Mouse (Mus musculus): Measurements from ENCODE around the gene Myh4.

Myh4 gene

GRCm38 (mm10) chr11:67237481-67238079 is at the start of gene Myh4:
Myh4 (plus strand) TSS chr11:67238029.
- DNase-seq, result no peak

- no peak for DNase-seq
Observed at GRCm38 (mm10) chr11:67190316-67190715, 47.5 kb upstream of the Myh4 start.

DNA sequence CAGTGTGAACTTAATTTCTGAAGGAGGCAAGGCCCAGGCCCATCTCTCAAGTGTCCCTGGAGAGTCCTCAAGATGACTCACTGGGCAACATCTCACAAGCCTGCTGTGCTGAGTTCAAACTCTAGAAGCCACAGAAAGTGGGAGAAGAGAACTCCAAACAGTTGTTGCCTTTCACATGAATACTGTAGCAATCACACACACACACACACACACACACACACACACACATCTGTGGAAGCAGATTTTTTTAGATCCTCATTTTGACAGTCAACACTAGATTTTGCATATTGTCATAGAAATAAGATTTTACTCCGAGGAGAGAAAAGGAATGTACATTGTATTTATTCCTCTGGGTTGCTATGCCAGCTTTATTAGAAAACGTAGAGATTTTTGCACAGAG is 47.0 kb upstream of the Myh4 start:
- DNase-seq, result no peak

DNA sequence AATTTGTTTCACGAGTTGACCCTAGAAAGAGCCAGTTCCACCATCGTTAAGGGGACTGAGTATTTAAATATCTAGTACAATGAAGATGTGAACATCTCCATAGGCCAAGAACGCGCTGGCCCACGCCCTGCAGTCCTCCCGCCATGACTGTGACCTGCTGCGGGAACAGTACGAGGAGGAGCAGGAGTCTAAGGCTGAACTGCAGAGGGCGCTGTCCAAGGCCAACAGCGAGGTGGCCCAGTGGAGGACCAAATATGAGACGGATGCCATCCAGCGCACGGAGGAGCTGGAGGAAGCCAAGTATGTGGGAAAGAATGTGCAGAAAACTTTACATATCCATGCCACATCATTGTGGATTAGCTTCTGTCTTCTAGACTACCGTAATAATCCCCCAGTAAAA is 46.3 kb upstream of the Myh4 start:
- no peak for DNase-seq

- DNase-seq, result no peak
Observed at GRCm38 (mm10) chr11:67199321-67199720, 38.5 kb upstream of the Myh4 start.

DNA sequence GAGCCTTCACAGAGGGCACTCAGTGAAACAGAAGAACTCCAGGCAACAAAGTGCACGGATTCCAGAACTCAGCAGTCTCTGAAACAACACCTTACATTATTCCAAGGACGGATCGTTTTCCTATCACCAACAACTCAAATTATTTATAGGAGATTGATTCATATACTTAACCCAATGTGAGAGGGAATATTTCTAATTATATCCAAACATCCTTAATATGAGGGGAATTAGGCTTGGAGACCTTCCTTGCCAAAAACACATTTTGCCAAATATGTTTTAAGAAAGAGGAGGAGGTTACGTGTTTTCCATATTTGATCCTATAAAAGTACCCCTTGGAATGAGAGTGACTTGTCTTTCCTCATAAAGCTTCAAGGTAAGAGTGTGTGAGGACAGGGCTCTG is 38.1 kb upstream of the Myh4 start, which contains the start of gene Myh1:
Myh1 (plus strand) TSS at position 301 of the 400 bp plus-strand sequence.
- no peak for DNase-seq

GRCm38 (mm10) chr11:67204766-67205165 is 33.1 kb upstream of the Myh4 start:
- no peak for DNase-seq

DNA sequence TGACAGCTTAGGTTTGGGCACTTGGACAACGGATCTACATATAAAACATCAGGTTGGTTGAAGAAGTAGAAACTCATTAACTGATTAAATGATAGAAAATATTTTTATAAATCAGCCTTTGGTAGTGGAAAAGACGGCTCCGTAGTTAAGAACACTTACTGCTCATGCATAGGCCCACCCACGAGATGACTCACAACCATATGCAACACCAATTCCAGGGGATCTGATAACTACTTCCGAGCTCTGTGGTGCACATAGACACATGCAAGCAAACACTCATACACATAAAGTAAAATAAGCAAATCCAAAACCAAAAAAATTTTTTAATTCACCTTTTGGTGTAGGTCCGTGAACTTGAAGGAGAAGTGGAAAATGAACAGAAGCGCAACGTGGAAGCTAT is 16.0 kb upstream of the Myh4 start:
- DNase-seq, result no peak

GRCm38 (mm10) chr11:67224466-67224865 is 13.4 kb upstream of the Myh4 start:
- DNase-seq, result no peak

- no peak for DNase-seq
Observed at GRCm38 (mm10) chr11:67228731-67229130, 9.1 kb upstream of the Myh4 start.

- no peak for DNase-seq
Observed at GRCm38 (mm10) chr11:67229166-67229565, 8.7 kb upstream of the Myh4 start.

DNA sequence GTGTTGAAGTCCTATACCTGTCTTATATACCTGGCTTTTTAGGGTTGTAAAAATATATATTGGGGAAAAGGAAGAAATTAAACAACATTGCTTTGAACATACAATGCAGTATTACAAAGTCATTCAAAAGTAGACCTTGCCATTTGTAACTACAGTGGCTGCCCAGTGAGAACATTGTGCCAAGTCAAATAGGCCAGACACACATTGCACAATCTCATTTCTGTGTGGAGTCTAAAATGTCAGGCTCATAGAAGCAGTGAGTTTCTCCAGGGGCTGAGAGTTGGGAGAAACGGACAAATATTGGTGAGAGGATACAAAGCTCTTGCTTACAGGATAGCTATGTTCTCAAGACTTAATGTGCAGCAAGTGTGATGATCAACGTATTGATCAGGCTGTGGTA is 7.9 kb upstream of the Myh4 start:
- no peak for DNase-seq

GRCm38 (mm10) chr11:67235639-67236358 is 2.0 kb upstream of the Myh4 start:
- DNase-seq, result no peak

DNA sequence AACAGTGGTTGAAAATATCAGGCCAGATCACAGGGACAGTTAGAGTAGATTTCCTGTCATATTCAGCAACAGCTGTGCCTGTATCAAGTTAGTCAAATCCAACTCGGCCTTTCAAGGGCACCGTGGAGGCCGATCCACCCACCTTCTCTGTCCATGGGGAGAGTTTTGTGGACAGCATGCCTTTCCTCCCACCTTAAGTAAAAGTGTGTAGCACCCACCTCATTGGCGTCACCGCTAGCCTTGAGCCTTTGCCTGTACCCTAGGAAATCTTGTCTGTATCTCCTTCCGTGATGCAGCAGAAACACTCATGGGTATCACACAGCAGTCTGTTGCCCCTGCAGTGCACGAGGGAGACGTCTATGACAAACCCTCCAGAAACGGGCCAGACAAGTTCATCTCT is 1.0 kb upstream of the Myh4 start:
- no peak for DNase-seq

DNA sequence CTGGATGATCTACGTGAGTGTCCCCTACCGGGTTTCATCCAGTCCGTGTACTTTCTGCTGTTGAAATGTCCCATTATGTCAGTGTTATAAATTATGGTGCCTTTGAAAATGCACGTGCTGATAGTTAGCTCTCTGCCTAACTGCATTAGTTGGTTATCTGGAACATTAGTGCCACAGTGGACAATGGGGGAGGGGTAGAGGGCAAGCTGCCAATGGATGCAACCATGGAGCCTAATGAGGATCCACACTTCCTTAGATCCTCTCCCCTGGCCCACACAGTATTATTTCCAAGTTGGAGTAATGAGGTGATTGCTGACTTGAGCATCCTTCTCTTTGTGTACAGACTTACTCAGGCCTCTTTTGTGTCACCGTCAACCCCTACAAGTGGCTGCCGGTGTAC is 3.2 kb downstream of the Myh4 start:
- DNase-seq, result no peak

- no peak for DNase-seq
Observed at GRCm38 (mm10) chr11:67253691-67254090, 15.9 kb downstream of the Myh4 start.

DNA sequence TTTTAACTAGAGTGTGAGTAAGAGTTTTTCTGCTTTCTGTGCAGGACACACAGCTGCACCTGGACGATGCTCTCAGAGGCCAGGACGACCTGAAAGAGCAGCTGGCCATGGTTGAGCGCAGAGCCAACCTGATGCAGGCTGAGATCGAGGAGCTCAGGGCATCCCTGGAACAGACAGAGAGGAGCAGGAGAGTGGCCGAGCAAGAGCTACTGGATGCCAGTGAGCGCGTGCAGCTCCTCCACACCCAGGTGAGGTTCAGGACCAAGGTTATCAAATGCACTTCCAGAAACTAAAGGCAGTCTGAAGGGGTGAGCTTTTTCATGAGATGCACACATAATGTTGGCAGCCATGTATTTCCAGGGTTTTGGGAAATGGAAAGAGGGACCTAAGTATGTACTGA is 19.2 kb downstream of the Myh4 start:
- DNase-seq, result no peak

- DNase-seq, result no peak
Observed at GRCm38 (mm10) chr11:67260956-67261355, 23.1 kb downstream of the Myh4 start.

GRCm38 (mm10) chr11:67276601-67277174 is 38.9 kb downstream of the Myh4 start, which contains the start of gene Myh8:
Myh8 (plus strand) TSS chr11:67277124.
- DNase-seq, result no peak

- no peak for DNase-seq
Observed at GRCm38 (mm10) chr11:67293440-67293839, 55.6 kb downstream of the Myh4 start.
